Mouse (Mus musculus): ENCODE results near the gene Ndufb4. TPM values are rescaled to one million over a fixed set of nuclear protein-coding genes. Genes with fewer than 3 reads are reported as not detected.
"Not testable (repeated sequence)": the region's sequence is repeated elsewhere in the genome, so short reads cannot be mapped to it uniquely, and the experiment has no call there.

Ndufb4 gene
- polyA plus RNA-seq, 1 experiment from 2014 or later, result 78.5 TPM

DNA sequence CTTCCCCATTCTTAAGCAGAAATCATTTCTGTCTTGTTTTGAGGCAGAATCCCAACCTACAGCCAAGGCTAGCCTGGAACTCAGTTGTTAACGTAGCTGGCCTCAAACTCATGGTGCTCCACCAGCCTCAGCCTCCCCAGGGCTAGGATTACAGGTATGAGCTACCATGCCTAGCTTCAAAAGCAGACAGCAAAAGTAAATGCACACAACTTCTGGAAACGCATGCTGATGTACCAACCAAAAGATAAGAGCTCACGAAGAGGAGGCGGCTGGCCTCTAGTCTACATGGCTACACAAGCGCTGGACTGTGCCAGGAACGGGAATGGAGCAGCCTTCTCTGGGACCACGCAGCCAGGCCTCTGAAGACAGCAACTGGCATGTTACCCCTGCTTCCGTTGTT is 6.3 kb downstream of the Ndufb4 start:
- no peak overlapping the region for H3K4me2 ChIP-seq (replicated peaks)
- H3K9me3 ChIP-seq, result no peaks in the 10 kb centered on the region
- H3K4me3 ChIP-seq, result no peak overlapping the region
- 95% methylated on average over 8 of the region's 8 CpGs for WGBS
- H3K36me3 ChIP-seq, result peaks cover 36% of the 10 kb centered on the region
- H3K27ac ChIP-seq, result no peak overlapping the region
- H3K4me1 ChIP-seq, result peaks cover 6% of the 10 kb centered on the region; the same call in 1 of the 2 replicates
- H3K9ac ChIP-seq, result no peak overlapping the region
- no peaks in the 10 kb centered on the region for H3K27me3 ChIP-seq (replicated peaks)
- ATAC-seq (ENCODE audit: low FRiP score, low read depth), result no peak

DNA sequence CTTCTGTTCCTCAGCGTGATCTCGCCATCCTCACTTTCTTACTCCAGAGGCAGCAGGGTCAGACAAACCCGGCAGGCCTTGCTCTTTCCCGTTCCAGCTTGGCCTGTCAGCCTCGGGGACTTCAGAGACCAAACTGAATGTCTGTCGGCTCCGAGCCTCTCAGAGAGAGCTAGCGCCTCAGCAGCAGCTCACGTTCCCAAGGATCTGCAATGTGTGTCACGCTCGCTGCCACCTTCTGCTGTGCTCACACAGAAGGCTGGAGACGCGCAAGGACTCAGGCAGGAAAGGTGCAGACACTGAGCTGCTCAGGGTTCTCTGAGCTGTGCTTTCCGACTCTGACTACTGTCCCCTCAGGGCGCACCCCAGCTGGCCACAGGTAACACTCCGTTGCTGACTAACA is 7.2 kb downstream of the Ndufb4 start:
- H3K4me3 ChIP-seq, result no peak overlapping the region
- ATAC-seq (ENCODE audit: low FRiP score, low read depth), result no peak
- H3K36me3 ChIP-seq, result peaks cover 36% of the 10 kb centered on the region
- H3K4me2 ChIP-seq (replicated peaks), result no peak overlapping the region
- H3K4me1 ChIP-seq, result no peaks in the 10 kb centered on the region
- H3K27ac ChIP-seq, result no peak overlapping the region
- H3K27me3 ChIP-seq (replicated peaks), result no peaks in the 10 kb centered on the region
- WGBS, result 89% methylated on average over 16 of the region's 16 CpGs
- no peak overlapping the region for H3K9ac ChIP-seq
- no peaks in the 10 kb centered on the region for H3K9me3 ChIP-seq

DNA sequence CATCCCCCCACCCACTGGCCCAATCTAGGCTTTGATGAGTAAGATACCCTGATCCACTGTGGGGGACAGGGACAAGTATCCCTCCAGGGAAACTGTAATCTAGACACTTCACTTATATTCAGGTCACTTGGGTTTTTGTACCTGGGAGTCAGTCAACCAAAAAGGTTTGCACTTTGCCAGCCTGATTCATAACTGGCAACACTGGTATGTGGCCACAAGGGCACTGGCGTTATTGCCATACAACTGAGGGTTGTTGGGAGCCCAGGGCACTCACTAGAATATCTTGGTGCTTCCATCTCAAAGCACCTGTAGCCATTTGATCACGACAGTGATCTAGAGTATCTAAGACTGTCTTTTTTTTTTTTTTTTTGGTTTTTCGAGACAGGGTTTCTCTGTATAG is 8.5 kb downstream of the Ndufb4 start:
- H3K36me3 ChIP-seq, result peaks cover 36% of the 10 kb centered on the region
- no peaks in the 10 kb centered on the region for H3K4me1 ChIP-seq
- H3K4me2 ChIP-seq (replicated peaks), result no peak overlapping the region
- no peak overlapping the region for H3K9ac ChIP-seq
- ATAC-seq (ENCODE audit: low FRiP score, low read depth), result no peak
- no peaks in the 10 kb centered on the region for H3K9me3 ChIP-seq
- H3K27ac ChIP-seq, result no peak overlapping the region
- WGBS, result 90% methylated on average over 3 of the region's 3 CpGs
- H3K27me3 ChIP-seq (replicated peaks), result no peaks in the 10 kb centered on the region
- no peak overlapping the region for H3K4me3 ChIP-seq

DNA sequence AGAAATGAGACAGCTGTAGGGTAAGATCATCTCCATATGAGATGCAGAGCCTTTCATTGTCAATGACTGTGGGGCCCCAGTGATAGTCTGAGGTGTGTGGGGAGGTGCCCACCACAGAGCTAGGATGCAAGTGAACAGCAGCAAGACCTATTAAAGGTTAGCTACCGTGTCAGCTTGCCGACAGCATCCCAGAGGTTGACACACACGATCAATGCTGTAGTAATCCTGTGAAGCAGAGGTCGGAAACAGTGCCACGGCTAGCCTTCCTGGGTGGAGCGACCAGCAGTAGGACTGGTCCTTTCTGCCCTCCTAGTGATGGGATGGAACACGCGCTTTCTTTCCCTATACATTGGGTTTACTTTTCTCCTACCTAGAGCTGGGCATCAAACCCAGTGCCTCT is 9.0 kb downstream of the Ndufb4 start:
- Histone ChIP-seq H3K9me3 (no peaks in the 10 kb centered on the region), H3K4me3 (no peak overlapping the region), H3K4me1 (no peaks in the 10 kb centered on the region), H3K4me2 (replicated peaks) (no peak overlapping the region), H3K36me3 (peaks cover 36% of the 10 kb centered on the region), H3K27ac (no peak overlapping the region), H3K9ac (no peak overlapping the region), H3K27me3 (replicated peaks) (no peaks in the 10 kb centered on the region)
- no peak for ATAC-seq (ENCODE audit: low FRiP score, low read depth)
- WGBS, result 92% methylated on average over 8 of the region's 8 CpGs

DNA sequence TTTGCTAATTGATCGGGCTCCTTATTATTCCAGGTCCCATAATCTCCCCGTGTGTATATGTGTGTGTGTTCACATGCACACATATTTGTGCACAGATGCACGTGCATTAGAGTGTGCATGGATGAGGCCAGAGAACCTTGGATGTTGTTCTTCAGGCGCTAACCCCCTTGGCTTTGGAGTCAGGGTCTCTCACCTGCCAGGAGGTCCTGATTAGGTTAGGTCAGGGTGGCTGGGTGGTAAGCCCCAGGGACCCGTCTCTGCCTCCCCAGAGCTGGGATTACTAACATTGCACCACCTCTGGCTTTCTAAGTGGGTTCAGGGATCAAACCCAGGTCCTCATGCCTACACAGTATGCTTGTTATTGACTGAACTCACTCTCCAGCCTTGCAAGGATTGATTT is 9.8 kb downstream of the Ndufb4 start:
- Histone ChIP-seq H3K27ac (no peak overlapping the region), H3K36me3 (peaks cover 36% of the 10 kb centered on the region), H3K4me2 (replicated peaks) (no peak overlapping the region), H3K27me3 (replicated peaks) (no peaks in the 10 kb centered on the region), H3K4me3 (no peak overlapping the region), H3K4me1 (no peaks in the 10 kb centered on the region), H3K9me3 (no peaks in the 10 kb centered on the region), H3K9ac (no peak overlapping the region)
- no peak for ATAC-seq (ENCODE audit: low FRiP score, low read depth)
- WGBS, result 95% methylated on average over 5 of the region's 5 CpGs

DNA sequence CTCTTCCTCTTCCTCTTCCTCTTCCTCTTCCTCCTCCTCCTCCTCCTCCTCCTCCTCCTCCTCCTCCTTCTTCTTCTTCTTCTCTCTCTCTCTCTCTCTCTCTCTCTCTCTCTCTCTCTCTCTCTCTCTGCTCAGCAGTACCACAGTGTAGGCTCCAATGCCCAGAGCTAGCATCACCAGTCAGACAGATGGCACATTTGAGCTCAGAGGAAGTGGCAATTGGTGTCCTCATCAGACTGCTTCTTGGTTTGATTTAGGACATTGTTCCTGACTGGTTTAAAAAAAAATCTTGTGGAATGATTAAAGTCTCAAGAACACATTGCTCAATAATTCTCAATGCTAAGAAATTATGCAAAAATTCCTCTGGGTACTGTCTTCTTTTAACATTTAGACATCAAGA is 13.7 kb downstream of the Ndufb4 start:
- not testable (repeated sequence) for H3K36me3 ChIP-seq; H3K27me3 ChIP-seq (replicated peaks); H3K4me1 ChIP-seq; H3K4me2 ChIP-seq (replicated peaks); H3K27ac ChIP-seq; H3K9ac ChIP-seq; H3K9me3 ChIP-seq; ATAC-seq (ENCODE audit: low FRiP score, low read depth); H3K4me3 ChIP-seq

DNA sequence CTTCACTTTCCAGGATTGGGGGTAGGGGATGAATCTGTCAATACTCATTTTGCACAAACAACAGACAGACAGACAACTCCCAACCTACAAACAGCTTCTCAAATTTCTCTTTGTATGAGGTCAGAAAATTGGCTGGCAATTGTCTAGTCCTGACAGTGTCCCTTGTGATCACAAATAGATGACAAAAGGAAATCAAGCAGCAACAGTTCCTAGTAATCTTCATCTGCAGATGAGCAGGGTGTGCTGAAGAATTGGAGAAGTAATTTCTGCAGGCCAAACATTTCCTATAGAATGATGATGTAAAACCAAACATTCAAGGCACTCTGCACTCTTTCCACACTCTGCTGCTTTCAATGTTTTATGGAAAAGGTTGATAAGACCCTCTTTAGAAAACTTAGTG is 16.5 kb downstream of the Ndufb4 start:
- Histone ChIP-seq H3K4me3 (no peak overlapping the region), H3K36me3 (no peaks in the 10 kb centered on the region), H3K4me1 (no peaks in the 10 kb centered on the region), H3K27ac (no peak overlapping the region), H3K9ac (no peak overlapping the region), H3K9me3 (no peaks in the 10 kb centered on the region), H3K27me3 (replicated peaks) (no peaks in the 10 kb centered on the region), H3K4me2 (replicated peaks) (no peak overlapping the region)
- ATAC-seq (ENCODE audit: low FRiP score, low read depth), result no peak

DNA sequence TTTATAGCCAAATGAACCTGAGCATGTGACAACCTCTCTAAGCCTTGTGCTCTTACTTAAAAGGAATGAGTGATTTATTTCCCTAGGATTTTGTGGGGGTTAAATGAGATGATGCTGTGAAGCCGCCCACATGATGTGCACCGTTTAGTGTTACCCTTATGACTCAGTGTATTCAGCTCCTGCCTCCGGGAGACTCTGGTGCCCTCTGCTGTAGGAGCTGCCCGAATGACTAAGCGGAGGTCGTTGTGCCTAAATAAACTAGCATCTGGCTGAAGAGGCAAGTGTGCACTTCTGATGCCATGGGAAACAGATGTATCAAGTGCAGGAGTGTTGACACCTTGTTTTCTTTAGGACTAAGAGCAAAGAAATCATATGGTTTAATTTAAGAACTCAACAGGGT is 18.1 kb downstream of the Ndufb4 start:
- WGBS, result 58% methylated on average over 6 of the region's 6 CpGs
- Histone ChIP-seq H3K9me3 (no peaks in the 10 kb centered on the region), H3K27me3 (replicated peaks) (no peaks in the 10 kb centered on the region), H3K4me1 (no peaks in the 10 kb centered on the region), H3K4me2 (replicated peaks) (no peak overlapping the region), H3K9ac (no peak overlapping the region), H3K4me3 (no peak overlapping the region), H3K27ac (no peak overlapping the region), H3K36me3 (no peaks in the 10 kb centered on the region)
- no peak for ATAC-seq (ENCODE audit: low FRiP score, low read depth)

DNA sequence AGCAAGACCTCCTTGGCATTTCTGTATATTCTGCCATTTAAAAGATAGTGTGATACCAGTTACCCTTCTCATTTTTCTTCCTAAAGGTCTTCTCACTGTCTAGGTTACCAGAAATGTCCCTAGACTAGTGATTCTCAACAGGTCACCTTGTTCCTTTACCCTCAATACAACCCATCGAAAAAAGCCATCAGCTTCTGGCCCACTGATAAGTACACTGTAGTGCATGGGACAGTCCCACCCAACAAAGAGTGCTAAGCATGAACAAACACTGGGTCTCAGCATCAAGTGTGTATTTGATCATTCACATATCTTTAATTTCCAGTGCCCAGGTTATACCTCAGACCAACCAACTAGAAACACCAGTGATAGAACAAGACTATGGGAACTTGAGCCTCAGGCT is 19.2 kb downstream of the Ndufb4 start:
- H3K27me3 ChIP-seq (replicated peaks), result no peaks in the 10 kb centered on the region
- 89% methylated on average over 1 of the region's 1 CpGs for WGBS
- no peaks in the 10 kb centered on the region for H3K9me3 ChIP-seq
- H3K4me1 ChIP-seq, result no peaks in the 10 kb centered on the region
- H3K36me3 ChIP-seq, result no peaks in the 10 kb centered on the region
- no peak overlapping the region for H3K27ac ChIP-seq
- no peak overlapping the region for H3K4me2 ChIP-seq (replicated peaks)
- no peak overlapping the region for H3K4me3 ChIP-seq
- no peak overlapping the region for H3K9ac ChIP-seq
- no peak for ATAC-seq (ENCODE audit: low FRiP score, low read depth)

DNA sequence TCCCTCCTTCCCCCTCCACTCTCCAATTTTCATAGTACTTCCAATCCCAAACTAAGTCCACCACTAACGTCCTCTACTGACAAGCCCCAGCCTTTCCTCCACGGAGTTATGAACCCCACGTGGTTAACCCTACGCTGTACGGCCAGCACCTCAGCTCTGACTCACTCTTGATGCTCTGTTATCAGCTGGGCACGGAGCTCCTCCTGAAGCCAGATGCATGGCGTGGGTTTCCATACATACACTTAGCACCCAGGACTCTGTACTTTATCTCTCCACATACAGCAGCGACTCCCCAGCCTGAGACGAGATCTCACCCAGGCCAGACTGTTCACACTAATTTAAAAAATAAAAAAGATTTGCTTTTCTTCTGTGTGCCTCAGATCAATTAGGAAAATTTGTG is 19.7 kb downstream of the Ndufb4 start:
- H3K4me3 ChIP-seq, result no peak overlapping the region
- WGBS, result 78% methylated on average over 9 of the region's 9 CpGs
- H3K9ac ChIP-seq, result no peak overlapping the region
- no peaks in the 10 kb centered on the region for H3K4me1 ChIP-seq
- H3K36me3 ChIP-seq, result no peaks in the 10 kb centered on the region
- H3K9me3 ChIP-seq, result no peaks in the 10 kb centered on the region
- H3K4me2 ChIP-seq (replicated peaks), result no peak overlapping the region
- H3K27me3 ChIP-seq (replicated peaks), result no peaks in the 10 kb centered on the region
- ATAC-seq (ENCODE audit: low FRiP score, low read depth), result no peak
- H3K27ac ChIP-seq, result no peak overlapping the region

DNA sequence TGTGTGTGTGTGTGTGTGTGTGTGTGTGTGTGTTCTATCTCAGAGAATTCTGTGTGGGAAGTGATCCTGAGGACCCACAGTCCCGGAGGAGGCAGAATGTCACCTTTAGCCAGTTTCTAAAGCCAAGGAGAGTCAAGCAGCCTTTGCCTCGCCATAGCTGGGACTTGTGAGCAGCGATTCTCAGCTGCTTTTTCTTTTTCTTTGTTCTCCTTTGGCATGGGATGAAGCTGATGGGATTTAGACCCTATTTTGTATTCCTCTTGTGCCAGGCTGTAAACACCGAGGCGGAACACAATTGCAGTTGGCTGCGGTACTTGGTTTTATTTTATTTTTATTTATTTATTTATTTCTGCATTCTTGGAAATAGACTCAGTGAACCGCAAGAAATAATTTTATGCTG is 25.2 kb downstream of the Ndufb4 start:
- no peak overlapping the region for H3K4me2 ChIP-seq (replicated peaks)
- H3K36me3 ChIP-seq, result no peaks in the 10 kb centered on the region
- H3K9me3 ChIP-seq, result no peaks in the 10 kb centered on the region
- no peak overlapping the region for H3K4me3 ChIP-seq
- 86% methylated on average over 7 of the region's 7 CpGs for WGBS
- ATAC-seq (ENCODE audit: low FRiP score, low read depth), result no peak
- no peak overlapping the region for H3K27ac ChIP-seq
- no peaks in the 10 kb centered on the region for H3K4me1 ChIP-seq
- H3K27me3 ChIP-seq (replicated peaks), result no peaks in the 10 kb centered on the region
- no peak overlapping the region for H3K9ac ChIP-seq

DNA sequence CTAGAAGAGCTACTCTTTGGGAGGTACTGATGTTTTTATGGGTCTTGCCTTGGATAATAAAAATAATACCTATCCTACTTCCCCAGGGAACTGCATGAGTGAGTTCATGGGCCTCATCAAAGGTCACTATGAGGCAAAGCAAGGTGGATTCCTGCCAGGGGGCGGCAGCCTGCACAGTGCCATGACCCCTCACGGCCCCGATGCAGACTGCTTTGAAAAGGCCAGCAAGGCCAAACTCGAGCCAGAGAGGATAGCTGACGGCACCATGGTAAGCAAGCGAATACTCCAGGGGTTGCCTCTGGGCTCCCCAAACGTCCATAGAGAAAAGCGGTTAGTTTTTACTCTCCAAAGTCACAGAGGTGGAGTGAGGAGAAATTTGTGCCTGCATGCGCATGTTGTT is 25.9 kb downstream of the Ndufb4 start:
- no peaks in the 10 kb centered on the region for H3K4me1 ChIP-seq
- H3K9ac ChIP-seq, result no peak overlapping the region
- no peak for ATAC-seq (ENCODE audit: low FRiP score, low read depth)
- no peaks in the 10 kb centered on the region for H3K27me3 ChIP-seq (replicated peaks)
- WGBS, result 74% methylated on average over 9 of the region's 9 CpGs
- no peaks in the 10 kb centered on the region for H3K36me3 ChIP-seq
- no peaks in the 10 kb centered on the region for H3K9me3 ChIP-seq
- H3K4me3 ChIP-seq, result no peak overlapping the region
- no peak overlapping the region for H3K4me2 ChIP-seq (replicated peaks)
- no peak overlapping the region for H3K27ac ChIP-seq

DNA sequence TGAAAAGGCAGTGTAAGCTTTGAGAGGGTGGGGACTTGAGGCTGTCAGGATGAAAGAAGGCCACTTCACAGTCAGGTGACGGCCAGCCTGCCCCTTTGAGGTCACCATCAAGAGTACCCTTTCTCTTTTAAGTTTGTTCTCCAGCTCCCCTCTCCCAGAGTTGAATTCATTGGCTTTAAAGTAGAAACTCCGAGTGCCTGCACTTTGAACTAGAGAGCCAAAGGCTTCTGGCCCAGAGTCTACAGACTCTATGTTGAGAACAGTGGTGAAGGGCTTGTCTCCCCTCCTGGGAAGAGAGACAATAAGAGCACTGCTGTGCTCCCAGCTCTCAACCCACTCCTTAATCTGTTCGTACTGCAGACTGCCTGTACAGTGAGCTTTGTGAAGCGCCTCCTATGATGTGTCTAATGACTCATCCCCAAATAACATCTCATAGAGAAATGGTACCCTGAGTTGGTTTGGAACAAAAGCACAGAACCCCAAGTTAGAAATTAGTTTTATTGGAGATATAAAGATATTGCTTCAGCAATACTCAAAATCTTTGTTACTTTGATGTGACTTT is 27.8 kb downstream of the Ndufb4 start:
- no peak for ATAC-seq (ENCODE audit: low FRiP score, low read depth)
- WGBS, result 66% methylated on average over 4 of the region's 4 CpGs
- Histone ChIP-seq H3K4me2 (replicated peaks) (no peak overlapping the region), H3K36me3 (no peaks in the 10 kb centered on the region), H3K4me3 (no peak overlapping the region), H3K27ac (no peak overlapping the region), H3K9me3 (no peaks in the 10 kb centered on the region), H3K4me1 (no peaks in the 10 kb centered on the region), H3K9ac (no peak overlapping the region), H3K27me3 (replicated peaks) (no peaks in the 10 kb centered on the region)

All from neural tube, embryonic 12.5 days (tissue).